Mouse (Mus musculus): ENCODE data around the gene Exoc1. TPM values are rescaled to one million over a fixed set of nuclear protein-coding genes. Genes with fewer than 3 reads are reported as not detected.

The Exoc1 gene
- 10 to 100 TPM; 47.0 to 47.2 TPM for polyA plus RNA-seq (2017; shearing (Covaris generic))

GRCm38 (mm10) chr5:76529040-76529703 is at the start of gene Exoc1:
TSS of gene Exoc1 (plus strand) at chr5:76529311.

GRCm38 (mm10) chr5:76483811-76484210 is 45.3 kb upstream of the Exoc1 start, which contains the start of gene Gm7271:
TSS of gene Gm7271 (plus strand) at chr5:76484040.

GRCm38 (mm10) chr5:76588551-76589283 is 59.6 kb downstream of the Exoc1 start, which contains the start of gene Cep135:
TSS of gene Cep135 (plus strand) at chr5:76588698.

Other genes with a start within 250 kb of the Exoc1 start
- 10 to 100 TPM; 15.0 to 16.4 TPM for gene Clock, start 224.5 kb upstream of the Exoc1 start, polyA plus RNA-seq (2017; shearing (Covaris generic))
- gene Pdcl2, start 198.2 kb upstream of the Exoc1 start, polyA plus RNA-seq (2017; shearing (Covaris generic)), result 1 to 10 TPM in 1 of 2 experiments, not detected in 1; 1.6 TPM
- not detected for gene Nmu, start 165.5 kb upstream of the Exoc1 start, polyA plus RNA-seq (2017; shearing (Covaris generic))
- gene Gm7271, start 45.3 kb upstream of the Exoc1 start, polyA plus RNA-seq (2017; shearing (Covaris generic)), result under 1 TPM in 1 of 2 experiments, not detected in 1; 0.58 TPM
- 10 to 100 TPM; 11.2 to 13.9 TPM for gene Cep135, start 59.4 kb downstream of the Exoc1 start, polyA plus RNA-seq (2017; shearing (Covaris generic))
- gene C530008M17Rik, start 127.2 kb downstream of the Exoc1 start, polyA plus RNA-seq (2017; shearing (Covaris generic)), result 1 to 10 TPM in 1 of 2 experiments, under 1 TPM in 1; 0.77 to 3.2 TPM